Mouse (Mus musculus) thymus, postnatal 25 days (tissue): ENCODE measurements around the gene Stxbp3.

Source experiments
- DNase-seq: peaks from one replicate; pipeline ENCODE4 v3.0.0; 2022

The Stxbp3 gene

DNA sequence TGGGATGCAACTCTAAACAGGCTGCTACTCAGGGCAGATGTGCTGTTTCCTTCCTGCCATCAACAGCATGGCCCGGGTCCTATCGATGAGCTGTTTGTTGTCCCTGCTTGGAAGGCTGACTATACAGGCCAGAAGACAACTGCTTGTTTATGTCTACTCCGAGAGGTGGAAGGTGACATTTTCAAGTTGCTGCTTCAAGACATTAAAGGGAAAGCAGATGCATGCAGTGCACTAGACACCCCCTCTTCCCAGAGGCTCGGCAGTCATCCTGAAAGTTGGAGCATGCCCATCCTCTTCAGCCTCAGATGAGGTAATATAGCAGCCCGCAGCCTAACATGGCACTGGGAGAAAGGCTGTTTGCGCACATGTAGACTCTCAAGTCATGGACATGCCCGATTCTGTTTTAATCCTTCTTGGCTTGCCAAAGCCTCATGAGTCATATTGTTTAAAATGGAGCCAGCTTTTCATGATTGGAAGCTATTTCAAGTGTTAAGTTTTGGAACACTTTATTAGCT lies 77.7 kb downstream of the Stxbp3 start:
- no peak for DNase-seq

DNA sequence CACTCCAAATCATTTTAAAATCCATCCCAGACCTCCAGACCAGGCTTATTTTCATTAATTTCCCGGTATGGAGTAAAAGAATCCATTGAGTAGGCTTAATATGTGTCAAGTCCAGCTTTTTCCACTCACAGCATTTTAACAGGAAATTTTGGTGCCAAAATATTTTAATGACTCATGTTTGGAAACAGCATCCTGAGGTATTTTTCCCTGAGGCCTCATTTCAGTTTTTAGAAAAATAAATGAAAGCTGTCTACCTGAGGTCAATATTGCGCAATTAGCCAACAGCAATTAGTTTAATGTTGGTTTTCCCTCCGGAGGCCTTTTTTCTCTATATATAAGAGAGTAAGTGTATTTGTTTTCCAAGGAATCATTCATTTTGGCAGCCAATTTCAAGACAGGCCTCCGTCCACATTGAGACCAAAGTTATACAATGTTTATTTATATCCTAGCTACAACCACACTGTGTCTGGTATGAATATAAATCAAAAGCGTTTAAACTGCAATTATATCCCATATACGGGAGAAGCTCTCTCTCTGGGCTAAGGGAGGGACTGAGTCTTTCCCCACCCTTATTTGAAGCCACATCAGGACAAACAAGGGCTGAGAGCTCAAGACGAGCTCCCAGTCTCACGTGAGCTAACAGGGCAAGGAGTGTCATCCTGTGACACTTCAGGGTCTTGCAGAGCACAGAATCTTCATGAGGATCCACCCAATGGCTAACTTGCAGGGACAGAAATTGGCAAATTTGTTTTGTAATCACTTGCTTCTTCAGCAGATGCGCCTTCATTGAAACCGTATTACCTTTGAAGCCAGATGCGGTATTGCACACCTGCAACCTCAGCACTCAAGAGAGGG lies 80.5 kb downstream of the Stxbp3 start:
- DNase-seq, result no peak

DNA sequence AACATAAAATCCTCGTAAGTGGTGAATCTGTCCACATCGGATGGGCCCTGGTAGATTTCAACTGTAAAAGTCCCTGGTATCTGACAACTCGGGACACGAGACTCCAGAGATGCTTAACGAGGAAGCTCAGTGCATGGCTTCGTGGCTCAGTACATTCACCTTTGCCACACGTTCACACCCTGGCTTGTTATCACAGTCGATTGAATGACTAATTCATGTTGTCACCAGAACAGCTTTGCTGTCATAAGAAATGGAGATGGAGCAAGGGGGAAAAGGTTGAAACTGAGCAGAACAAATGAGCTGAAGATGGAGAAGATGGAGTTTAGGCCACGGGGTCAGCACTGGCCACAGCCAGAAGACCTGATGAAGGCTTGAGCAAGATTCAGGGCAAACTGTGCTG lies 82.8 kb downstream of the Stxbp3 start:
- no peak for DNase-seq

DNA sequence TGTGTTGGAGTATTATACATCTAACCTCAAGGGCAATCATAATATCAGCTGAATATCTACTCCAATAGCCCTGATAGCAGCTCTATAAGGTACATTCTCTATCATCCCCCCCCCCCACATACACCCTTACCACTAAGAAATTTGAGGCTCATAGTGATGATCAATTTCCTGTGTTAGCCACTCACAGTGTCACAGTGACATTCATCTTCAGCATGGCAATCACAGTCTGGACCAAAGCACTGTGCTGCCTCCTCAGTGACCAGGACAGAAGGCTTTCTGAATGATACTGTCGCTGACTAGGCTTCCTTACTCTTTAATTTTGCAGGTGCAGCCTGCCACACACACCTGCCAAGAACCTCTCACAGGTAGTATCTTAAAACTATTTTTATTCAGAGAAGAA lies 84.2 kb downstream of the Stxbp3 start:
- DNase-seq, result no peak

DNA sequence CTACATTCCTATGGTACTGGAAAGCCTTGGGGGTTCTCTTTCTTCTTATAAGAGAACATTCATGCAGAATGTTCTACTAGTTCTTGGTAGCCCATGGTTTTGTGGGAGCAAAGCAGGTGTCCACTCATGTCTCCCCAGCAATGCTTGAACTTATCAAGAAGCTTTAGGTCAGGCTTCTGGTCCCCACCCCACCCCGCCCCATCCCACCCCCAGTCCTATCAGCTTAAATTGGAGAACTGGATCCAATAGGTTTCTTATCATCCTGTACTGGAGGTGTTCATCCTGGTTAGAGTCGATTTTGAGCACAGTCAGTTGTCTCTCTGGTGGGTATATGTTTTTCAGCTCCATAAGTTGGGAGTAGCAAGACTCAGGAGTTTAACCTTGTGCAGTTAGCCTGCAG lies 84.8 kb downstream of the Stxbp3 start:
- DNase-seq, result no peak

DNA sequence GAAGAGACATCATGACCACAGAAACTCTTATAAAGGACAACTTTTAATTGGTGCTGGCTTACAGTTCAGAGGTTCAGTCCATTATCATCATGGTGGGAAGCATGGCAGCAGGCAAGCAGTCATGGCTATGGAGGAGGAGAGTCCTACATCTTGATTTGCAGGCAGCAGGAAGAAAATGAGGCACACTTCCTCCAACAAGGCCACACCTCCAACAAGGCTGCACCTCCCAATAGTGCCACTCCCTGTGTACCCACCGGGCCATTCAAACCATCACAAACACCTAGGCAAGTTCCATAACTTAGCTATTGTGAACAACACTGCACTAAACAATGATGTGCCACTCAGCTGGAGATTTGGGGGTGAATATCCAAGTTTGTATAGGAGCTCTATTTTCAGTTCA lies 85.8 kb downstream of the Stxbp3 start:
- DNase-seq, result no peak

DNA sequence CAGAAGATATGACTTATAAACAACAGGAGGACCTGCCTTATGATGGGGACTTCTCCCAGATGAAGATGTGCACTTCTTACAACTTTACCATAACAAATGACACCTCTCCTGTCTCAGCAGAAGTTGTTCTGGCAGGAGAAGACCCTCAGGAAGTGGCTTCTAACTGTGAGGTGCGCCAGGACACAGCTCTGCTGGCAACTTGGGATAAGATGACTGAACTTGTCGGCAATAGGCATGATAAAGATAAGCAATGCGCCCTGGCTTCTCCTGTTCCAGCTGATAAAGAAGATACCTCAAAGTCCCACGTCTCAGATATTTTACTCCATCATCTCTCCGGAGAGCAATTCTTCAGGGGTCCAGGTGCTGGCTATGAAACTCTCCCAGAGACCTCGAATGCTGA lies 88.6 kb downstream of the Stxbp3 start:
- no peak for DNase-seq

DNA sequence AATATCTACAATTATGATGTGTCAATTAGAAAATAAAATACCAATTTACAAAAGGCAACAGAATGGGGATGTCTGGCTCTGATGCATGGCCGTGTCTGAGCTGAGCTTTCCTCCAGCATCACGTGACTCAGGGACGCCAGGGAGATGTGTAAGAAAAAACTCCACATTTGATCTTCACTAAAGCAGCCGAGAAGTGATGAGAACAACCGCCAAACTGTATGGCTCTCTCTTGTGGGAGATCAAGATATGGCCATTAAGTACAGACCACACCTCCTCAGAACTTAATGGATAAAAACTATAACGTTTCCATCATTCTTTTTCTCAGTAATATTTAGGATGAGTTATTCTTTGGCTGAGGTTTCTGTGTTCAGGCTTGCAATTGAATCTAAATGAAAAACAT lies 89.3 kb downstream of the Stxbp3 start:
- DNase-seq, result no peak

DNA sequence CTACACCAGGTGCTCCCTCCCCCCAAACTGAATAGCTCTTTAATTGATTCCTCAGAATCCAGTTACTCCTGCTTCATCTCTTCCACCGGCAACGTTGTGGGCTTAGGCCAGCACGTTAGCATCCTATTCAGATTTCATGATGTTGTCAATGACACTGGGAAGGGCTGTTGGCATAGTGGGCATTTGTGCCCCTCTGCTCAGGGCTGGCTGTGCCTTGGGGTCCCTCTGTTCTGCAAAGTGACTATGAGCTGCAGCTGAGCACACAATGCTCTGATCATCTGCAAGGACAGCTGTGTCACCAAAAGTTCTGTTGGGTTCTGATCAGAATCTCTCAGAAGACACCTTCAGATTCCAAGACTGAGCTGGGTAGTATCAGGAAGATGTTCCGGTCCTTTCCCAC lies 96.3 kb downstream of the Stxbp3 start:
- no peak for DNase-seq
